ENCODE assay signal across 8 mouse cellular contexts in the genomic region with DNA sequence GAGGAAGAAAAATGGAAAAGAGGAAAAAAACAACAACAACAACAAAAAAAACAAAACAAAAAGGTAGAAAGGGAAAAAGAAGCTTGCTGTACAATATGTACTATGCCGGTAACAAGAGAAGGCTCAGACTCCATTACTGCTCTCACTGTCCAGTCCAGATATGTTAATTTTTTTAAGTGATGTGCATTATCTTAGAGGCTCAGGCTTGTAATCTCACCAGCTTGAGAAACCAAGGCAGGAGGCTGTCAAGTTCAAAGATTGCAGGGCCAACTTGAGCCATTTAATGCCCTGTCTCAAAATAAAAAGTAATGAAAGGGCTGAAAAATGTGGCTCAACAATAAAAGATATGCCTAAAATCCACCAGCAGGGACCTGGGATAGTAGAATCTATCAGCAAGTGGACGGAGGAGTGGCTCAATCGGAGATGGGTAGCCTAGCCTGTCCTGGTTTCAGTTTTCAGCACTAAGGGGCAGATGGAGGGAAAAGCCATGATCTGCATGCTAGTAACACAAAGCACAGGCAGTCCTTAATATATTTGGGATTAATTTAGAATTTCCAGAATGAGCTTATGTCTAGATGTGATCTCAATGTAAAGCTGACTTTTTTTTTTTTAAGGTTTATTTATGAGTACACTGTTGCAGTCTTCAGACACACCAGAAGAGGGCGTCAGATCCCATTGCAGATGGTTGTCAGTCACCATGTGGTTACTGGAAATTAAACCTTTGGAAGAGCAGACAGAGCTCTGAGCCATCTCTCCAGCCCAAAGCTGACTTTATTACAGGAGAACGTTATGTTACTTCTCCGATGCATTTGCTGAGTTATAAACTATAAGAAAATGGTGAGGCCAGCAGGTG. TPM values are rescaled to one million over a fixed set of nuclear protein-coding genes. Genes with fewer than 3 reads are reported as not detected.
DNase-seq lines count a peak whose midpoint lies in the region; ATAC-seq and TF ChIP-seq lines count a peak whose summit lies in the region.

No protein-coding gene starts in this region.

- H3K27ac ChIP-seq in lung, embryonic 14.5 days (ENCODE audit: low read depth), result no peak overlapping the region
- H3K27ac ChIP-seq in forebrain, postnatal 0 days (ENCODE audit: low read depth, low read length), result 0 out of 2 replicates have a peak overlapping the region, but pooled peaks have one; percentile 77
- H3K27ac ChIP-seq in liver, embryonic 16.5 days (ENCODE audit: low read length), result peak overlapping the region; percentile 74; the same call in 1 of the 2 replicates

- peak overlapping the region; percentile 77; the same call in 1 of the 2 replicates for H3K9ac ChIP-seq in lung, embryonic 14.5 days
- peak overlapping the region; percentile 87; the same call in 1 of the 2 replicates for H3K9ac ChIP-seq in forebrain, postnatal 0 days
- H3K9ac ChIP-seq in liver, embryonic 16.5 days (ENCODE audit: low read depth, low read length), result peak overlapping the region; percentile 31; the same call in 1 of the 2 replicates

- WGBS in lung, embryonic 14.5 days, result 41% methylated on average over 6 of the region's 6 CpGs
- WGBS in forebrain, postnatal 0 days, result 40% methylated on average over 6 of the region's 6 CpGs
- WGBS in liver, embryonic 16.5 days (ENCODE audit: insufficient replicate concordance), result 24% methylated on average over 6 of the region's 6 CpGs

- H3K4me2 ChIP-seq in lung, embryonic 14.5 days, result peak overlapping the region; percentile 79
- H3K4me2 ChIP-seq in forebrain, postnatal 0 days (ENCODE audit: low read depth), result peak overlapping the region; percentile 79; the same call in 1 of the 2 replicates
- peak overlapping the region; percentile 76 for H3K4me2 ChIP-seq in liver, embryonic 16.5 days (ENCODE audit: low read depth, low read length)

- peak; percentile 65 for TF ChIP-seq CTCF in lung, embryonic 14.5 days (IDR thresholded peaks at IDR 0.05; ENCODE audit: low read depth)
- peak; percentile 80 for TF ChIP-seq CTCF in forebrain, postnatal 0 days (IDR thresholded peaks at IDR 0.05; ENCODE audit: low read depth)

- no peaks in the 10 kb centered on the region for H3K27me3 ChIP-seq in lung, embryonic 14.5 days (ENCODE audit: insufficient read depth, low read length)
- H3K27me3 ChIP-seq in forebrain, postnatal 0 days (ENCODE audit: insufficient read depth, low read length), result no peaks in the 10 kb centered on the region
- no peaks in the 10 kb centered on the region for H3K27me3 ChIP-seq in liver, embryonic 16.5 days (ENCODE audit: control insufficient read depth, insufficient read depth, low read depth, low read length)

- H3K4me1 ChIP-seq in lung, embryonic 14.5 days (ENCODE audit: insufficient read depth), result no peaks in the 10 kb centered on the region
- H3K4me1 ChIP-seq in forebrain, postnatal 0 days (ENCODE audit: insufficient read depth), result peaks cover 4% of the 10 kb centered on the region; the same call in 1 of the 2 replicates
- H3K4me1 ChIP-seq in liver, embryonic 16.5 days (ENCODE audit: control insufficient read depth, low read depth, low read length), result peaks cover 15% of the 10 kb centered on the region

- peak; percentile 57 for ATAC-seq in lung, embryonic 14.5 days (ENCODE audit: insufficient read depth)
- ATAC-seq in forebrain, postnatal 0 days, result peak; percentile 65
- peak; percentile 19 for ATAC-seq in liver, embryonic 16.5 days (ENCODE audit: low read depth)

- H3K4me3 ChIP-seq in lung, embryonic 14.5 days (ENCODE audit: low read depth, low read length), result peak overlapping the region; percentile 81
- peak overlapping the region; percentile 74 for H3K4me3 ChIP-seq in forebrain, postnatal 0 days (ENCODE audit: low read depth, low read length)
- peak overlapping the region; percentile 85 for H3K4me3 ChIP-seq in liver, embryonic 16.5 days (ENCODE audit: low read depth, low read length)

- peak; percentile 27 to 77 for DNase-seq in cerebellum, postnatal 14 days
- no peak for DNase-seq in cerebellum, adult 8-10 months
- DNase-seq in lung, embryonic 14.5 days, result no peak
- DNase-seq in lung, postnatal 10 days, result no peak
- DNase-seq in forebrain, postnatal 0 days, result no peak
- DNase-seq in adrenal gland, postnatal 4 days (ENCODE audit: low spot score in 2 of 2), result no peak
- no peak for DNase-seq in ovary, postnatal 10 days (ENCODE audit: low spot score)

- no peaks in the 10 kb centered on the region for H3K9me3 ChIP-seq in lung, embryonic 14.5 days (ENCODE audit: low read depth, low read length)
- H3K9me3 ChIP-seq in forebrain, postnatal 0 days (ENCODE audit: low read length), result no peaks in the 10 kb centered on the region
- no peaks in the 10 kb centered on the region for H3K9me3 ChIP-seq in liver, embryonic 16.5 days (replicated peaks; ENCODE audit: control insufficient read depth, low read length)

- peaks cover 18% of the 10 kb centered on the region; the same call in 1 of the 2 replicates for H3K36me3 ChIP-seq in lung, embryonic 14.5 days (ENCODE audit: insufficient read depth)
- H3K36me3 ChIP-seq in forebrain, postnatal 0 days (ENCODE audit: insufficient read depth), result peaks cover 24% of the 10 kb centered on the region
- H3K36me3 ChIP-seq in liver, embryonic 16.5 days (ENCODE audit: control insufficient read depth, insufficient read depth), result peaks cover 11% of the 10 kb centered on the region

RNA-seq across cellular contexts. Expression of gene Ndufa3, which starts 0.6 kb away (rescaled TPM):
- 511 and 530 TPM in 2 replicates for polyA plus RNA-seq in lung, embryonic 14.5 days (2014; fragmentation: Nextera tagmentation; extraction: Ambion mirVana)
- total RNA-seq in forebrain, postnatal 0 days (2014; rRNA removed), result 191 and 258 TPM in 2 replicates
- 464 and 597 TPM in 2 replicates for polyA plus RNA-seq in forebrain, postnatal 0 days (2015; fragmentation: Nextera tagmentation; extraction: Ambion mirVana)
- polyA plus RNA-seq in liver, embryonic 16.5 days (2015; fragmentation: Nextera tagmentation; extraction: Ambion mirVana), result 249 and 272 TPM in 2 replicates
- total RNA-seq in adrenal gland, postnatal 4 days (2021), result 100 to 1,000 TPM; 536 to 561 TPM

RNA-seq across cellular contexts. Expression of gene Oscar, which starts 0.7 kb away (rescaled TPM):
- 0.20 TPM in 1 of 2 replicates, not detected in the other for polyA plus RNA-seq in lung, embryonic 14.5 days (2014; fragmentation: Nextera tagmentation; extraction: Ambion mirVana)
- 0.43 and 0.69 TPM in 2 replicates for total RNA-seq in forebrain, postnatal 0 days (2014; rRNA removed)
- 0.42 and 0.48 TPM in 2 replicates for polyA plus RNA-seq in forebrain, postnatal 0 days (2015; fragmentation: Nextera tagmentation; extraction: Ambion mirVana)
- polyA plus RNA-seq in liver, embryonic 16.5 days (2015; fragmentation: Nextera tagmentation; extraction: Ambion mirVana), result 0.18 TPM in 1 of 2 replicates, not detected in the other
- under 1 TPM; 0.28 TPM for total RNA-seq in adrenal gland, postnatal 4 days (2021)

RNA-seq across cellular contexts. Expression of gene Tfpt, which starts 13.1 kb away (rescaled TPM):
- polyA plus RNA-seq in lung, embryonic 14.5 days (2014; fragmentation: Nextera tagmentation; extraction: Ambion mirVana), result 25.7 and 27.2 TPM in 2 replicates
- 27.1 and 37.5 TPM in 2 replicates for total RNA-seq in forebrain, postnatal 0 days (2014; rRNA removed)
- 34.2 and 39.3 TPM in 2 replicates for polyA plus RNA-seq in forebrain, postnatal 0 days (2015; fragmentation: Nextera tagmentation; extraction: Ambion mirVana)
- polyA plus RNA-seq in liver, embryonic 16.5 days (2015; fragmentation: Nextera tagmentation; extraction: Ambion mirVana), result 8.1 and 9.0 TPM in 2 replicates
- total RNA-seq in adrenal gland, postnatal 4 days (2021), result 10 to 100 TPM; 31.8 to 35.5 TPM

RNA-seq across cellular contexts. Expression of gene Prpf31, which starts 13.2 kb away (rescaled TPM):
- 103 and 112 TPM in 2 replicates for polyA plus RNA-seq in lung, embryonic 14.5 days (2014; fragmentation: Nextera tagmentation; extraction: Ambion mirVana)
- 62.6 and 63.5 TPM in 2 replicates for total RNA-seq in forebrain, postnatal 0 days (2014; rRNA removed)
- 66.3 and 77.8 TPM in 2 replicates for polyA plus RNA-seq in forebrain, postnatal 0 days (2015; fragmentation: Nextera tagmentation; extraction: Ambion mirVana)
- polyA plus RNA-seq in liver, embryonic 16.5 days (2015; fragmentation: Nextera tagmentation; extraction: Ambion mirVana), result 36.9 and 41.4 TPM in 2 replicates
- total RNA-seq in adrenal gland, postnatal 4 days (2021), result 10 to 100 TPM; 54.7 to 59.0 TPM

RNA-seq across cellular contexts. Expression of gene Cnot3, which starts 28.5 kb away (rescaled TPM):
- polyA plus RNA-seq in lung, embryonic 14.5 days (2014; fragmentation: Nextera tagmentation; extraction: Ambion mirVana), result 76.4 and 79.8 TPM in 2 replicates
- 13.1 and 19.8 TPM in 2 replicates for total RNA-seq in forebrain, postnatal 0 days (2014; rRNA removed)
- 26.7 and 35.4 TPM in 2 replicates for polyA plus RNA-seq in forebrain, postnatal 0 days (2015; fragmentation: Nextera tagmentation; extraction: Ambion mirVana)
- 18.3 and 22.3 TPM in 2 replicates for polyA plus RNA-seq in liver, embryonic 16.5 days (2015; fragmentation: Nextera tagmentation; extraction: Ambion mirVana)
- total RNA-seq in adrenal gland, postnatal 4 days (2021), result 10 to 100 TPM; 65.7 to 68.9 TPM

Comparison
In these comparisons a context has a peak if more than half of its experiments do, and no peak if none do; other contexts are left out.
1. DNase-seq: peak in cerebellum, postnatal 14 days (2 of 2); none in cerebellum, adult 8-10 months (single experiment), lung, embryonic 14.5 days (single experiment), lung, postnatal 10 days (single experiment), forebrain, postnatal 0 days (single experiment), adrenal gland, postnatal 4 days (0 of 2) and ovary, postnatal 10 days (single experiment).
2. H3K9ac ChIP-seq: peak in every context shown above with its lines; median percentile 87 in forebrain, postnatal 0 days; 77 in lung, embryonic 14.5 days; 31 in liver, embryonic 16.5 days.
3. Peak in every context shown above with its lines, with median percentiles within 50 percentile points of each other: ATAC-seq, H3K4me2 ChIP-seq and H3K4me3 ChIP-seq.